Mouse (Mus musculus): ENCODE measurements around the gene Klhl29.

DNA sequence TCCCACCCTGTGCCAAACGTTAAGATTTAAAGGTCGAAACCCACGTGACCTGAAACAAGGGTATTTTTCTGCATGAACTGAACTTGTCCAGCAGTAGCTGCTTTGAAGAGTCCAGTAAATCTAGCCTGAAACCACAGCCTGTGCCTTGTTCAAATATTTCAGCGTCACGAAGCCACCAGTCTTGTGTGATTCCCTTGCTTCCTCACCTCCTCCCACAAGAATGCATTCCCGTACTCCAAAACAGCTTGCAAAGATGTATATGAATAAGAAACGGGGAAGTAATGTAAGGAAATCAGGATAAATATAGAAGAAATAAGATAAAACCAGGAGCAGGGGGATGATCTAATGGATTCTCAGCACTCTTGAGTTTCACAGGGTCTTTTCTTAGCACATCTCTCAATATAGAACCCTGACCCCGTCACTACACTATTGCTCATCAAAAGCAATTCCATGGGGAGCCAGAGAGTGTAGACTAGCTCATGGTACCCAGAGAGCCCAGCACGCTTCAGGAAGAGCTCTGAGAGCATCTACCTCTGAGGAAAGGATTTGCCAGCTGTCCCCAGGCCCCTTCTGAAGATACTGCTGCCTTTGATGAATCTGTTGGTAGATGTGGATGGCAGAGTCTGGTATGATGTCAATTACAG is 52.9 kb downstream of the Klhl29 start:
- TF ChIP-seq CTCF (IDR thresholded peaks at IDR 0.05; ENCODE audit: borderline replicate concordance, insufficient read depth, low read length): no peak
- TF ChIP-seq POLR2A (IDR thresholded peaks at IDR 0.05; ENCODE audit: low read depth, low read length): no peak
